Comparison of ENCODE assay signal across 19 mouse cellular contexts in the genomic region with DNA sequence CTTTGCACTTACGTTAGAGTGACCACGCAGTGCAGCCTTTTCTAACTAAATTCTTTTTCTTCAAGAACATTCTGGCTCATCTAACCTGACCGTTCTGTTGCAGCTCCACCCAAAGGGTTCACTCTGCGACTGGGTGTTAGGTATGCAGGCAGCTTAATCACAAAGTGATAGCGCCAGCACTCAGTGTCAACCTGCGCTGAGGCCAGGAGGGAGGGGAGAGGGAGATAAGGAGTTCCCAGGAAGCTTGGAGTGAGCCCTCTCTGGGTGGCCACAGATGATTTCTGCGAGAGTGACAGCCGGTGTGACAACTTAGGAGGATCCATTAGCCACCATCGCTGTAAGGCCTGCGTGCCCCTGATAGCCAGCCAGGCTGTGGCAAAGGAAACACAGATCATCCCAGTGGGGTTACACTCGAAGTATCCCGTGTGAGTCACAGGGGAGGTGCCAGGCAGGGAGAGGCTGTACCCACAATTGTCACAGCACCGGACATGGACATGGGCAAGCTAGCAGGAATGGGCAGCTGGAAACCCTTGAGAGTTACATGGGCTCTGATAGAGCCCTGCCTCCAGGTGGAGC. TPM values are rescaled to one million over a fixed set of nuclear protein-coding genes. Genes with fewer than 3 reads are reported as not detected.
DNase-seq lines count a peak whose midpoint lies in the region; ATAC-seq and TF ChIP-seq lines count a peak whose summit lies in the region.
"Had no signal": no experiment of that assay in that cellular context is flagged by ENCODE, and none has a peak within 500 bp of the region (broad histone marks: within the 10 kb centered on the region; RNA-seq: fewer than 3 reads in every experiment).

No protein-coding gene starts in this region.

- no peak for TF ChIP-seq CTCF in liver, postnatal 0 days (IDR thresholded peaks at IDR 0.05; ENCODE audit: low read depth)
- TF ChIP-seq CTCF in liver, embryonic 14.5 days (IDR thresholded peaks at IDR 0.05; ENCODE audit: low read depth) = no peak

- no peak for TF ChIP-seq EP300 in liver, postnatal 0 days (IDR thresholded peaks at IDR 0.05; ENCODE audit: low read depth)
- no peak for TF ChIP-seq EP300 in liver, embryonic 14.5 days (IDR thresholded peaks at IDR 0.05; ENCODE audit: low read depth)

- H3K27me3 ChIP-seq in embryonic facial prominence, embryonic 13.5 days = no peaks in the 10 kb centered on the region
- no peaks in the 10 kb centered on the region for H3K27me3 ChIP-seq in embryonic facial prominence, embryonic 10.5 days (replicated peaks; ENCODE audit: low read depth, poor library complexity, severe bottlenecking)
- no peaks in the 10 kb centered on the region for H3K27me3 ChIP-seq in liver, postnatal 0 days (ENCODE audit: insufficient read depth, low read length)
- no peaks in the 10 kb centered on the region for H3K27me3 ChIP-seq in liver, embryonic 14.5 days (ENCODE audit: control insufficient read depth, insufficient read depth, low read length)
- H3K27me3 ChIP-seq: forebrain, embryonic 15.5 days; liver, embryonic 15.5 days; neural tube, embryonic 15.5 days; Patski had no signal

- no peak overlapping the region for H3K4me2 ChIP-seq in embryonic facial prominence, embryonic 13.5 days
- H3K4me2 ChIP-seq in liver, postnatal 0 days (ENCODE audit: low read depth, low read length) = no peak overlapping the region
- H3K4me2 ChIP-seq in liver, embryonic 14.5 days (ENCODE audit: low read depth) = no peak overlapping the region
- H3K4me2 ChIP-seq: forebrain, embryonic 15.5 days; liver, embryonic 15.5 days; neural tube, embryonic 15.5 days had no signal

- no peak for ATAC-seq in embryonic facial prominence, embryonic 13.5 days (ENCODE audit: insufficient number of reproducible peaks, insufficient read depth, low FRiP score, low TSS enrichment, low read depth)
- no peak for ATAC-seq in liver, postnatal 0 days
- peak; percentile 69; the same call in 1 of the 2 replicates for ATAC-seq in liver, embryonic 14.5 days (ENCODE audit: insufficient read depth)
- ATAC-seq: forebrain, embryonic 15.5 days had no signal

- H3K4me3 ChIP-seq in embryonic facial prominence, embryonic 13.5 days = no peak overlapping the region
- no peak overlapping the region for H3K4me3 ChIP-seq in embryonic facial prominence, embryonic 10.5 days
- H3K4me3 ChIP-seq in liver, postnatal 0 days (ENCODE audit: low read depth, low read length) = no peak overlapping the region
- no peak overlapping the region for H3K4me3 ChIP-seq in liver, embryonic 14.5 days (ENCODE audit: insufficient read depth in 1 of 2, low read depth in 2 of 2, low read length in 2 of 2)
- H3K4me3 ChIP-seq: forebrain, embryonic 15.5 days; liver, embryonic 15.5 days; midbrain, embryonic 10.5 days; neural tube, embryonic 15.5 days had no signal

- no peaks in the 10 kb centered on the region for H3K9me3 ChIP-seq in embryonic facial prominence, embryonic 13.5 days
- no peaks in the 10 kb centered on the region for H3K9me3 ChIP-seq in embryonic facial prominence, embryonic 10.5 days
- H3K9me3 ChIP-seq in liver, postnatal 0 days (ENCODE audit: low read length) = no peaks in the 10 kb centered on the region
- no peaks in the 10 kb centered on the region for H3K9me3 ChIP-seq in liver, embryonic 14.5 days (ENCODE audit: control insufficient read depth, low read length)
- H3K9me3 ChIP-seq: forebrain, embryonic 15.5 days; liver, embryonic 15.5 days; midbrain, embryonic 10.5 days; neural tube, embryonic 15.5 days had no signal

- 0 out of 2 replicates have a peak overlapping the region, but pooled peaks have one; percentile 51 for H3K27ac ChIP-seq in embryonic facial prominence, embryonic 13.5 days
- no peak overlapping the region for H3K27ac ChIP-seq in embryonic facial prominence, embryonic 10.5 days (replicated peaks)
- no peak overlapping the region for H3K27ac ChIP-seq in liver, postnatal 0 days (ENCODE audit: low read depth)
- H3K27ac ChIP-seq in liver, embryonic 14.5 days = no peak overlapping the region
- H3K27ac ChIP-seq: forebrain, embryonic 15.5 days; liver, embryonic 15.5 days; midbrain, embryonic 10.5 days; neural tube, embryonic 15.5 days had no signal

- WGBS in embryonic facial prominence, embryonic 13.5 days = 90% methylated on average over 13 of the region's 13 CpGs
- WGBS in embryonic facial prominence, embryonic 10.5 days = 92% methylated on average over 13 of the region's 13 CpGs
- WGBS in liver, postnatal 0 days (ENCODE audit: insufficient replicate concordance) = 50% methylated on average over 13 of the region's 13 CpGs
- WGBS in liver, embryonic 14.5 days (ENCODE audit: insufficient replicate concordance) = 23% methylated on average over 13 of the region's 13 CpGs

- H3K36me3 ChIP-seq in embryonic facial prominence, embryonic 13.5 days = peaks cover 91% of the 10 kb centered on the region
- H3K36me3 ChIP-seq in embryonic facial prominence, embryonic 10.5 days (replicated peaks) = peaks cover 99% of the 10 kb centered on the region
- no peaks in the 10 kb centered on the region for H3K36me3 ChIP-seq in liver, postnatal 0 days (replicated peaks; ENCODE audit: insufficient read depth, low read length)
- H3K36me3 ChIP-seq in liver, embryonic 14.5 days (replicated peaks; ENCODE audit: control insufficient read depth, insufficient read depth, low read depth) = no peaks in the 10 kb centered on the region
- H3K36me3 ChIP-seq: liver, embryonic 15.5 days had no signal

- no peaks in the 10 kb centered on the region; the same call in 1 of the 2 replicates for H3K4me1 ChIP-seq in embryonic facial prominence, embryonic 13.5 days
- no peaks in the 10 kb centered on the region for H3K4me1 ChIP-seq in embryonic facial prominence, embryonic 10.5 days
- peaks cover 6% of the 10 kb centered on the region for H3K4me1 ChIP-seq in liver, postnatal 0 days (ENCODE audit: insufficient read depth)
- H3K4me1 ChIP-seq in liver, embryonic 14.5 days (replicated peaks; ENCODE audit: control insufficient read depth in 2 of 2, insufficient read depth in 2 of 2, low read length in 1 of 2) = peaks cover 0 to 8% of the 10 kb centered on the region in 2 experiments; a peak in 1 of 4 replicates
- H3K4me1 ChIP-seq: forebrain, embryonic 15.5 days; midbrain, embryonic 10.5 days; neural tube, embryonic 15.5 days had no signal

- no peak overlapping the region for H3K9ac ChIP-seq in embryonic facial prominence, embryonic 13.5 days
- H3K9ac ChIP-seq in liver, postnatal 0 days (replicated peaks) = no peak overlapping the region
- no peak overlapping the region for H3K9ac ChIP-seq in liver, embryonic 14.5 days (replicated peaks)
- H3K9ac ChIP-seq: forebrain, embryonic 15.5 days; liver, embryonic 15.5 days; neural tube, embryonic 15.5 days had no signal

- DNase-seq in embryonic facial prominence, embryonic 10.5 days (ENCODE audit: low spot score) = no peak
- peak; percentile 37 for DNase-seq in liver
- DNase-seq in liver, postnatal 0 days = no peak
- no peak for DNase-seq in liver, embryonic 14.5 days (ENCODE audit: low read depth in 3 of 3, low spot score in 3 of 3)
- no peak for DNase-seq in frontal cortex, postnatal 25 days (ENCODE audit: low spot score in 2 of 2)
- DNase-seq in layer of hippocampus, adult 9-11 months = no peak
- DNase-seq: B cell, adult 2 months; cerebellum, adult 8-10 months; gastrocnemius, postnatal 14 days; kidney, adult 11 months; kidney, postnatal 25 days; lung, postnatal 14 days; thymus, postnatal 25 days had no signal

RNA-seq across cellular contexts. Expression of gene Fbln1, which starts 24.3 kb away (rescaled TPM):
- polyA plus RNA-seq in embryonic facial prominence, embryonic 13.5 days (2015; fragmentation: Nextera tagmentation; extraction: Ambion mirVana) = 226 and 238 TPM in 2 replicates
- polyA plus RNA-seq in embryonic facial prominence, embryonic 10.5 days (2016; fragmentation: Nextera tagmentation; extraction: Ambion mirVana) = 198 and 207 TPM in 2 replicates
- 2.6 and 2.8 TPM in 2 replicates for polyA plus RNA-seq in liver, postnatal 0 days (2015; fragmentation: Nextera tagmentation; extraction: Ambion mirVana)
- polyA plus RNA-seq in liver, embryonic 14.5 days (2012; rRNA removed) = 5.2 and 5.4 TPM in 2 replicates
- polyA plus RNA-seq in liver, embryonic 14.5 days (2014; fragmentation: Nextera tagmentation; extraction: Ambion mirVana) = 4.9 and 6.0 TPM in 2 replicates

Comparison
In these comparisons a context has a peak if more than half of its experiments do, and no peak if none do; other contexts are left out.
1. RNA of gene Fbln1, which starts 24.3 kb away (polyA plus RNA-seq): 226 to 238 TPM in embryonic facial prominence, embryonic 13.5 days and 198 to 207 TPM in embryonic facial prominence, embryonic 10.5 days; 4.9 to 6.0 TPM in liver, embryonic 14.5 days and 2.6 to 2.8 TPM in liver, postnatal 0 days; every median in the first group is over 10 times any median in the second.